Mouse (Mus musculus) intestine, embryonic 14.5 days (tissue): Measurements from ENCODE around the gene Rmnd5b. TPM values are rescaled to one million over a fixed set of nuclear protein-coding genes. Genes with fewer than 3 reads are reported as not detected.
"Not testable (repeated sequence)": the region's sequence is repeated elsewhere in the genome, so short reads cannot be mapped to it uniquely, and the experiment has no call there.

Source experiments
- ATAC-seq: fragments of 200-750 bp; cut with Nextera tagmentation; replicated peaks from 2 replicates; pipeline ENCODE4 v1.8.0; 2017; ENCODE audit warnings: low read depth, moderate number of reproducible peaks, moderate TSS enrichment, moderate library complexity; ENCODE audit not compliant: low FRiP score, low TSS enrichment
- DNase-seq: peaks from one replicate; pipeline ENCODE4 v3.0.0-alpha.2; 2018; ENCODE audit warnings: low spot score
- H3K27ac ChIP-seq: fragments of 300-500 bp; sonication (generic); 2 replicates; pipeline ENCODE4 v1.5.1; 2014; ENCODE audit warnings: low read depth, mild to moderate bottlenecking, control low read depth
- H3K27me3 ChIP-seq: fragments of 300-500 bp; sonication (generic); replicated peaks from 2 replicates; pipeline ENCODE4 v1.6.1; 2014; ENCODE audit warnings: low read length, control low read depth; ENCODE audit not compliant: control insufficient read depth, insufficient read depth
- H3K36me3 ChIP-seq: fragments of 300-500 bp; sonication (generic); 2 replicates; pipeline ENCODE4 v1.6.1; 2014; ENCODE audit warnings: low read length, control low read depth; ENCODE audit not compliant: control insufficient read depth, insufficient read depth
- H3K4me1 ChIP-seq: fragments of 300-500 bp; sonication (generic); replicated peaks from 2 replicates; pipeline ENCODE4 v1.6.1; 2014; ENCODE audit warnings: low read length, control low read depth, mixed read lengths; ENCODE audit not compliant: control insufficient read depth, insufficient read depth
- H3K4me2 ChIP-seq: fragments of 300-500 bp; sonication (generic); 2 replicates; pipeline ENCODE4 v1.6.1; 2014; ENCODE audit warnings: low read length
- H3K4me3 ChIP-seq: fragments of 300-500 bp; sonication (generic); 2 replicates; pipeline ENCODE4 v1.5.1; 2014; ENCODE audit warnings: low read depth, low read length, control low read depth, mixed read lengths
- H3K9ac ChIP-seq: fragments of 300-500 bp; sonication (generic); 2 replicates; pipeline ENCODE4 v1.6.1; 2014; ENCODE audit warnings: mild to moderate bottlenecking, low read length
- H3K9me3 ChIP-seq: fragments of 300-500 bp; sonication (generic); 2 replicates; pipeline ENCODE4 v1.6.1; 2016; ENCODE audit warnings: low read length, control low read depth; ENCODE audit not compliant: control insufficient read depth
- WGBS: fragments of 180-500 bp; shearing (Covaris S2); extraction: QIAGEN DNeasy Blood & Tissue Kit; methylation state at CpG from one replicate; pipeline ENCODE4 v1.1.7; 2014; 5-methylcytosine and 5-hydroxymethylcytosine counted together
- polyA plus RNA-seq: library from polyadenylated mRNA; unstranded; fragments of >200 nt; fragmentation: Nextera tagmentation; extraction: Ambion mirVana; gene quantifications from 2 replicates; pipeline ENCODE4 v1.2.1, GENCODE M21; 2014

Rmnd5b gene
- polyA plus RNA-seq, 1 experiment from 2014 or later, result 42.7 TPM

DNA sequence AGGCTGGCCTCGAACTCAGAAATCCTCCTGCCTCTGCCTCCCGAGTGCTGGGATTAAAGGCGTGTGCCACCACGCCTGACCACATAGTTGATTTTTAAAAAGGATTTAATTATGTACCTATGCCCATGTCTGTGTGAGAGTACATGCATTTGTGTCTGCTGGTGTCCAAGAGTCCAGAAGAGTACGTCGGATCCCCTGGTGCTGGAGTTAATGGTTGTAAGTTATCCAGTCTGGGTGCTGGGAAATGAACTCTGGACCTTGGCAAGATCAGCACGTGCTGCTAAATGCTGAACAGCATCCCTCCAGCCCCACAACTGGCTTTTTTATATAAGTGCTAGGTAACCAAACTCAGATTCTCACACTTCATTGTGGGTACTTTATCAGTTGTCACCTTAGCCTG lies 35.1 kb upstream of the Rmnd5b start:
- no peak for ATAC-seq
- Histone ChIP-seq H3K4me2 (no peak overlapping the region), H3K9ac (no peak overlapping the region), H3K36me3 (no peaks in the 10 kb centered on the region), H3K4me1 (no peaks in the 10 kb centered on the region), H3K9me3 (no peaks in the 10 kb centered on the region), H3K27me3 (no peaks in the 10 kb centered on the region), H3K27ac (no peak overlapping the region), H3K4me3 (no peak overlapping the region)
- WGBS, result 93% methylated on average over 7 of the region's 7 CpGs
- no peak for DNase-seq

DNA sequence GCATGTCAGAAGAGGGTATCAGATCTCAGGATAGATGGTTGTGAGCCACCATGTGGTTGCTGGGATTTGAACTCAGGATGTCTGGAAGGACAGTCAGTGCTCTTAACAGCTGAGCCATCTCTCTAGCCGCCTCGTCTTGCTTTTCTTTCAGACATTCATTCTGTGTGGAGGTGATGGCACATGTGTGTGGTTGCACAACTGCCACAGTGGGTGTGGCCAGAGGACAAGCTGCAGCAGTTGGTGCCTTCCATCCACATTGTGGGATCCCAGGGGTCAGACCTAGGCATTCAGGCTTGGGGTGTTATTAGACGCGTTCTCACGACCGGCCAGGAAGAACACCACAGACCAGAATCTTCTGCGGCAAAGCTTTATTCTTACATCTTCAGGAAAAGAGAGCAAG lies 29.1 kb upstream of the Rmnd5b start:
- WGBS, result 92% methylated on average over 7 of the region's 7 CpGs
- not testable (repeated sequence) for H3K4me1 ChIP-seq, ATAC-seq

DNA sequence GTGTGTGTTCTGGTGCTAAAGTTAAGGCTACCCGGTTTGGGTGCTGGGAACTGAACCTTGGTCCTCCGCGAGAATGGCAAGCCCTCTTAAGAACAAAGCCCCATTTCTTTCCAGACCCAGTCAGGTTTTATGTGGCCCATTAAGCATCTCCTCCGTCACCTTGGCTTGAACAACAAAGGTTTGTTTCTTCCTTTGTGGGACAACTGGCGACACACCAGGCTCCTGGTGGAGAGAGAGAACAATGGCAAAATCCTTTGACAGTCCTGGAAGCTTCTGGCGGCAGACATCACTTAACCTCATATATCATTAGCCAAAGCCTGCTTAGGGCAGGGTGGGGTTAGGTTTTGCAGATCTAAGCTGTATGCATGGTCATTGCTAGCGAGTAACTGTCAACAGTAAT lies 26.9 kb upstream of the Rmnd5b start:
- 75% methylated on average over 7 of the region's 7 CpGs for WGBS
- Histone ChIP-seq H3K9me3 (no peaks in the 10 kb centered on the region), H3K9ac (no peak overlapping the region), H3K4me3 (no peak overlapping the region), H3K27me3 (no peaks in the 10 kb centered on the region), H3K27ac (no peak overlapping the region), H3K36me3 (no peaks in the 10 kb centered on the region), H3K4me1 (no peaks in the 10 kb centered on the region), H3K4me2 (no peak overlapping the region)
- ATAC-seq, result no peak
- DNase-seq, result no peak

More for the DNA sequence above, 29.1 kb upstream of the Rmnd5b start:
- H3K9ac ChIP-seq, H3K9me3 ChIP-seq, H3K4me2 ChIP-seq, H3K4me3 ChIP-seq, DNase-seq, H3K27ac ChIP-seq, H3K27me3 ChIP-seq, H3K36me3 ChIP-seq: not testable (repeated sequence)

DNA sequence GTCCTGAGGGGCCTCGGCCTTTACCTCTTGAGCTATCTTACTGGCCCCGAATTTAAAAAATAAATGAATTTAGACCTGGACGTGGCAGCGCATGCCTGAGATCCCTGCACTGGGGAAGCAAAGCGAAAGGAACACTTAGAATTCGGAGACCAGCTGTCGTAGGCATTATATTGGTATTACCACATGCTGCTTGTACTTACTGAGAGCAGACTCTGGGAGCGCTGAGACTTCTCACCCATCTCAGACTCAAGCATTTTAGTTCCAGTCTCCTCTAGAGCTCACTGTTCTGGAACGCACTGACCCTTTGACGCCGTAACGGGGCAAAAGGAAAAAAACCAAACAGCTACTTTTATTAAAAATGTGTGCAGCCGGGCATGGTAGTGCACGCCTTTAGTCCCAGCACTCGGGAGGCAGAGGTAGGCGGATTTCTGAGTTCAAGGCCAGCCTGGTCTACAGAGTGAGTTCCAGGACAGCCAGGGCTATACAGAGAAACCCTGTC lies 26.2 kb upstream of the Rmnd5b start:
- no peak overlapping the region for H3K4me3 ChIP-seq
- no peak overlapping the region for H3K9ac ChIP-seq
- H3K27me3 ChIP-seq, result no peaks in the 10 kb centered on the region
- DNase-seq (no peak), ATAC-seq (no peak)
- H3K4me2 ChIP-seq, result no peak overlapping the region
- H3K4me1 ChIP-seq, result no peaks in the 10 kb centered on the region
- no peaks in the 10 kb centered on the region for H3K9me3 ChIP-seq
- 85% methylated on average over 16 of the region's 16 CpGs for WGBS
- no peaks in the 10 kb centered on the region for H3K36me3 ChIP-seq
- no peak overlapping the region for H3K27ac ChIP-seq

DNA sequence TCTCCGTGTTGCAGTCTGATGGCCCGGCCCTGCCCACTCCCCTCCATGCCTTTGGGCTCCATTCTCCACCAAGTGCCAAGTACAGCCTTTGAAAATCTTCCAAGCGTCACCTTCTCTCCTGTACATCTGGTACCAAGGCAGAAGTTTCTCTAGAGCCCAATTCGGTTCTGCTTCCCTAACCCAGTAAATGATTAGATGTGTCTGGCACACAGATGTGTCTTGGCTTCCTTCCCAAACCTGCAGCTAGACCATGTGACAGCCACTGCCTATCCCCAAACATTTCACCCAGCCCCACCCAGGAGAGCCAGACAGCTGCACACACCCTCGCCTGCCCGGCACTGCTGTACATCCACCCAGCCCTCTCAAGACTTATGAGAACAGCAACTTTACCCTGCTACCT lies 23.0 kb upstream of the Rmnd5b start:
- no peaks in the 10 kb centered on the region for H3K27me3 ChIP-seq
- no peaks in the 10 kb centered on the region for H3K36me3 ChIP-seq
- ATAC-seq (0 out of 2 replicates have a peak, but pooled peaks have one; percentile 40), DNase-seq (no peak)
- no peak overlapping the region for H3K9ac ChIP-seq
- H3K4me3 ChIP-seq, result no peak overlapping the region
- no peaks in the 10 kb centered on the region for H3K4me1 ChIP-seq
- 49% methylated on average over 6 of the region's 6 CpGs for WGBS
- H3K9me3 ChIP-seq, result no peaks in the 10 kb centered on the region
- no peak overlapping the region for H3K4me2 ChIP-seq
- no peak overlapping the region for H3K27ac ChIP-seq

DNA sequence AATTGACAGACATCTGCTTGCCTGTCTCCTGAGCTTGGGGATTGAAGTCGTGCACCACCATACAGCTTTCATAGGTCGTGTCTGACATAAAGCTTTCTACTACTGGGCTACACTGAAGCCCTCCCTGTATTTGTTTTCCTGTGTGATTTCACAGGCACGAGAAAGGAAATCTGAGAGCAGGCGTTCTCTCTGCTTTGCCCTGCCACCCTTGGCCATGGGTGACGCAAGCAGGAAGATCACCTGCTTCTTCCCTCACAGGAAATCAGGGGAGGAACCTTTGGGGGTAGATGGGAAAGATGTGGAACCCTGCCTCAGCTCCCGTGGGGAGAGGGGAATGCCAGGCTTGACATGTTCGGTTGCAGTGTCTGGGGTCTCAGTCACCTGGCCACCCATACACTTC lies 22.6 kb upstream of the Rmnd5b start:
- H3K9me3 ChIP-seq, result no peaks in the 10 kb centered on the region
- no peak overlapping the region for H3K4me3 ChIP-seq
- H3K27ac ChIP-seq, result no peak overlapping the region
- no peaks in the 10 kb centered on the region for H3K4me1 ChIP-seq
- WGBS, result 58% methylated on average over 7 of the region's 7 CpGs
- ATAC-seq (no peak), DNase-seq (no peak)
- H3K36me3 ChIP-seq, result no peaks in the 10 kb centered on the region
- H3K4me2 ChIP-seq, result no peak overlapping the region
- no peaks in the 10 kb centered on the region for H3K27me3 ChIP-seq
- H3K9ac ChIP-seq, result no peak overlapping the region

DNA sequence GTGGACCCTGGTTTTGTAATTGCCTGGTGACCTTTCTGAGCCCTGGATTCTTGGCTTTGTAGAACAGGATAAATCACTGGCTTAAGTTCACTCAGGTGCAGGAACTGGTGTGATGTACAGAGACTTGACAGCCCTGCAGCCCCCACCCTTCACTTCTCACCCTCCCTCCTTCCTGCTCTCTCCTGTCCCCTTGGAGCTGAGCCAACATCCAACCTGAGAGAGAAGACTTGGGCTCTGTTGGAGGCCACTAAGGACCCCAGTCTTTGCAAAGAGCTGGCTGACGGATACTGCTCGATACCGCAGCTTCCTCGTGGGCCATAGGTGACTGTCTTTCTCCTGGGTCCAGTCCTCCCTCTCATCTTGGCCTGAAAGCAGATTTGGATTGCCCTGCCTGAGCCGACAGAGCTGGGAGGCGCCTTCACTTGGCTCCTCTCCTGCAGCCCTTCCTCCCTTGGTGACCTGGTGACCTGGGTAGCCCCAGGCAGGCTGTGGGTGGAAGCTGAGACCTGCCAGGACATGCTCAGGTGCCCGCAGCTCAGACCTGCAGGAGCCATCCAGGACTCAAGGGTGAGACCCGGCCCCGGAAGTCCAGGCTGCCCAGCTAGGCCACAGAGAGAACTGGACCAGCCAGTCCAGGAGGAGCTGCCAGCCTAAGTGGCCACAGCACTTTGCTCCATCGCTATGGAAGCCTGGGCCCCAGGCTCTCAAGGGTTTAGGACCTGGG lies 21.3 kb upstream of the Rmnd5b start:
- Histone ChIP-seq H3K36me3 (no peaks in the 10 kb centered on the region), H3K9me3 (no peaks in the 10 kb centered on the region), H3K27ac (no peak overlapping the region), H3K9ac (no peak overlapping the region), H3K4me1 (no peaks in the 10 kb centered on the region), H3K27me3 (no peaks in the 10 kb centered on the region), H3K4me3 (no peak overlapping the region), H3K4me2 (no peak overlapping the region)
- WGBS, result 75% methylated on average over 10 of the region's 10 CpGs
- ATAC-seq, result no peak
- DNase-seq, result no peak

DNA sequence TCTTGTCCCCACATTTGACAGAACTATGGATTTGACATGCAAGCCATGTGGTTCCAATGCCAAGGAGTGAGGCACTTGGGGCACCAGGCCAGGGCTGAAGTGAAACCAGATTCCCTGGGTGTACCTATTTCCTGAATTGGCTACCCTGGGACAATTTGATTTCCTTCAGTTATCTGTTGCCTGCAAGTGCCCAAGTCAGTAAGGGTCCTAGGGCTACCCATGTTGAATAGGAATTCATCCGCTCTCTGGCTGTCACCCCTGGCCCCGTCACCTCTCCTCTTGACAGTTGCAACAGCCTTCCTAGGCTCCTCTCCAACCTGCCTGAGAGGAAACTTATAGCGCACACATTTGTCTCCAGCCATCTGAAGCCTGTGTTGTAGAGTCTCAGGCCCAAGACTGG lies 19.2 kb upstream of the Rmnd5b start:
- no peak for DNase-seq
- H3K4me1 ChIP-seq, result no peaks in the 10 kb centered on the region; the same call in 1 of the 2 replicates
- ATAC-seq, result no peak
- no peaks in the 10 kb centered on the region for H3K36me3 ChIP-seq
- H3K9ac ChIP-seq, result no peak overlapping the region
- H3K9me3 ChIP-seq, result no peaks in the 10 kb centered on the region
- 92% methylated on average over 3 of the region's 3 CpGs for WGBS
- H3K4me3 ChIP-seq, result no peak overlapping the region
- H3K4me2 ChIP-seq, result no peak overlapping the region
- no peak overlapping the region for H3K27ac ChIP-seq
- H3K27me3 ChIP-seq, result no peaks in the 10 kb centered on the region

DNA sequence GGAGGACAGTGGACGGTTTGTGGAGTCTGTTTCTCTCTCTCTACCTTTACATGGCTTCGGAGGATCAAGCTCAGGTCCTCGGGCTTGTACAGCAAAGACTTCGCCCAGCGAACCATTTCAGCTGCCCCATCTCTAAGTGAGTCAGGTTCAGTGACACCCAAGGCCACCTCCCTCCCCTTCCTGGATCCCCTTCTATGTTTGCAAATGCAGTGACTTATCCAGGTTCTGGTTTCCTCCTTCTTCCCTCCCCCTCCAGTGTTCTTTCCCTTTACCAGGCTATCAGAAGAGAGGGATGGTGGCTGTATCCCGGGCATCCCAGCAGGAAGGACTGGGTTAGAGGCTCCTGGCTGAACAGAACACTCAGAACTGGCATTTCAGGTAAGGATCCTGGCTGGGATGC lies 18.0 kb upstream of the Rmnd5b start:
- 82% methylated on average over 6 of the region's 6 CpGs for WGBS

More for the DNA sequence above, 18.0 kb upstream of the Rmnd5b start:
- H3K9ac ChIP-seq, result no peak overlapping the region
- no peak overlapping the region for H3K4me3 ChIP-seq
- peaks cover 9% of the 10 kb centered on the region; the same call in 1 of the 2 replicates for H3K4me1 ChIP-seq
- no peak overlapping the region for H3K4me2 ChIP-seq
- ATAC-seq, result no peak
- H3K27me3 ChIP-seq, result no peaks in the 10 kb centered on the region
- no peaks in the 10 kb centered on the region for H3K9me3 ChIP-seq
- no peaks in the 10 kb centered on the region for H3K36me3 ChIP-seq
- DNase-seq, result no peak
- H3K27ac ChIP-seq, result no peak overlapping the region
